Mouse (Mus musculus): ENCODE data around the gene Hnrnpa2b1.

The Hnrnpa2b1 gene

DNA sequence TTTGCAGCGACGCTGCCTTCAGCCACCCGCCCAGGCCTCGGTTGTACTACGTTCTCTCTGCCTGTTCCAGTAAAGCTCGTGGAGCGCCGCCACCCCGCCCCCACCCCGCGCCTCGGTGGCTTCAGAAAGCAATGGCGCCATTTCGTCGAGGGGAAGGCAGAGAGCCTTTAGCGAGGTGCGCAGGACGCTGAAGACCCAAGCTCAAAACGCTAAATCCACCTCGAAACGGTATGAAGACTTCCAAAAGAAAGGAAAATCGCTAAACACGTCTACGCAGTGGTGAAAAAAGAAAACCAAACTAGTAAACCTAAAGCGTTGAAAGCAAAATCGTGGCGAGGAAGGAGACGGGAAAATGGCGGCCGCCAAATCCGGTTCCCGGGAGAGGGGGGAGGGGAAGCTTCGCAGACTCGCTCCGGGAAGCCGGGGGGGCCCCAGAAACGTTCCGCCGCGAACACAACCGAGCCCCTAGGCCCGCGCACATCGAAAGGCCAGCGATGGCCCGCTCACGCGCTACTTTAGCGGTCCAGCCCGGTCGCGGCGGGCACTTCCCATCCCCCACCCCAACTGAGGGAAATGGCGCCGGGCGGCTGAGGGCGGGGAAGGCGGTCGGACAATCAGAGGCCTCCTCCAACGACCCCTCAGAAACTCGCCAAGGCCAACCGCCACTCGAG lies 668 bp downstream of the Hnrnpa2b1 start:
- DNase-seq (ENCODE audit: low read depth), result peak; percentile 63

GRCm38 (mm10) chr6:51467649-51468048 lies 2.0 kb downstream of the Hnrnpa2b1 start:
- DNase-seq (ENCODE audit: low read depth), result no peak

DNA sequence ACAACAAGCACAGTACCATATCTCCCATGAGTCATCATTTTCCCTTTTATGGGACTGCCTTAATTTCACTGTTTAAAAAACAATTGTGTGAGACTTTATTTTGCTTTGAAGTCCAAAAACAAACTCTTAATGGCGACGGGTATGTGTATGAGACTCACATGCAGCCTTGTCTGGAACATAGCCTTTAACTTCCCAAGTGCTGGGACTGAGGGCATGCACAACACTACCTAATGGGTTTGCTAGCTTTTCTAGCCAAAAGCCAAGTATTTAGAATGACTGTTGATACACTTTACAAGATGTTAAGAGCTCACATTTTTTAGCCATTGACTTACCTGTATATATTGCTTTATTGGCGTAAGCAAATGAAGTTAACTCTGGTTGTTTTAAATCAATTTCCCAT lies 9.3 kb downstream of the Hnrnpa2b1 start:
- no peak for DNase-seq (ENCODE audit: low read depth)

DNA sequence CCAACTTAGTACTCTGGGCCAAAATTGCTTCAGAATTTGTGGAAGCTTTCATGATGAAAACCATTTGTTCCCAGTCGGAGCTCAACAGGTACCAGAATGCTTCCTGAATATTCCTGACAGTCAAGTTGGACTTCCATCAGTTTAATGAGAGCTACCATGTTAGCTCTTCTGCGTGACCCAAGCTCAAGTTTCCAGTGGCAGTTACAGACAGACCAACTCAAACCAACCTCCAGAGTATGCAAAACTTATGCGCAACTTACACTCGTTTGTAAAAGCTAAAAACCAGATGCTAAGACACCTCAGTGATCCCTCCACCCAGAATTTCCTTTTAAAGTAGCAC lies 9.7 kb downstream of the Hnrnpa2b1 start:
- no peak for DNase-seq (ENCODE audit: low read depth)

DNA sequence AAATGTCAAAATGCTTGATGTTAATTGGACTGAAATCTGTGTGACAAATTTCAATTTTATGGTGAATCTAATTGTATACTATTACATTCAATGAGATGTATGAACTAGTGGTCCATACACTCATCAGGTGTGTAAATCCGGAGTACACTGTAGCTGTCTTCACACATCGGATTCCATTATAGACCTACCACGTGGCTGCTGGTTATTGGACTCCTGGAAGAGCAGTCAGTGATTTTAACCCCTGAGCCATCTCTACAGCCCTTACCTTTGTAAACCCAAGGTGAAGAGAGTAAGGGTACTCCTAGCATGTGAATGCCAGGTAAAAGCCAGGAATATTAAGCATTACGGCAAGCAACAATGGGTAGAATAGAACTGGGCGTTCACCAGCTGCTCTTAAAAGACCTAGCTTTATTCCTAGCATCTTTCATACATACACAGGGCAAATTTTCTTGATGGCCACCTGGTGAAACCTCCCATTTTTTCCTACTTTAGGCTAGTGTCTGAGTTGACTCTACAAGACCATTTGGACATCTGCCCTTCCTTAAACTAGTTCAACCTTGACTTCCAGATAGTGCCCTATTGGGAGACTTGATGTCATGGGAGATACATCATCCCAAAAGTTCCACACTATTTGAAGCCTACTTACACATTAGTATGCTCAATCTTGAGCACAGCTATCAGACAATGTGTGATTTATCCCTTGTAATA lies 10.2 kb downstream of the Hnrnpa2b1 start:
- no peak for DNase-seq (ENCODE audit: low read depth)

GRCm38 (mm10) chr6:51458925-51459312 lies 10.8 kb downstream of the Hnrnpa2b1 start:
- no peak for DNase-seq (ENCODE audit: low read depth)

- DNase-seq (ENCODE audit: low read depth), result no peak
Observed at GRCm38 (mm10) chr6:51457770-51458387, 11.8 kb downstream of the Hnrnpa2b1 start.

GRCm38 (mm10) chr6:51457283-51457682 lies 12.4 kb downstream of the Hnrnpa2b1 start:
- no peak for DNase-seq (ENCODE audit: low read depth)

GRCm38 (mm10) chr6:51456198-51456597 lies 13.5 kb downstream of the Hnrnpa2b1 start:
- no peak for DNase-seq (ENCODE audit: low read depth)

DNA sequence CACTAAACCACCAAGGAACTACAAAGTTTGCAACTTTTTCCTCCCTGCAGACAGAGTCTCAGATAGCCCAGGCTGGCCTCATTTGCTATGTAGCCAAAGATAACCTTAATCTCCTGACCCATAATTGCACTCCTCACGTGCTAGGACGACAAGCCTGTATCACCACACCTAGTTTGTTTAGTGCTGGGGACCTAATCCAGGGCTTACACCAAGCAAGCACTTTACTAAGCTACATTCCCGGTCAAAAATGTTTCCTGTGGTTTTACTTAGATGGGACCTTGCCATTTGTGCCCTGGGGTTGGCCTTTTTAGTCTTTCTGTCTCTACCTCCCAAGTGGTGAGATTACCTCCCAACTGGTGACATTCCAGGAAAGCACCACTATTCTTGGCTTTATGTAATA lies 14.7 kb downstream of the Hnrnpa2b1 start:
- DNase-seq (ENCODE audit: low read depth), result no peak

DNA sequence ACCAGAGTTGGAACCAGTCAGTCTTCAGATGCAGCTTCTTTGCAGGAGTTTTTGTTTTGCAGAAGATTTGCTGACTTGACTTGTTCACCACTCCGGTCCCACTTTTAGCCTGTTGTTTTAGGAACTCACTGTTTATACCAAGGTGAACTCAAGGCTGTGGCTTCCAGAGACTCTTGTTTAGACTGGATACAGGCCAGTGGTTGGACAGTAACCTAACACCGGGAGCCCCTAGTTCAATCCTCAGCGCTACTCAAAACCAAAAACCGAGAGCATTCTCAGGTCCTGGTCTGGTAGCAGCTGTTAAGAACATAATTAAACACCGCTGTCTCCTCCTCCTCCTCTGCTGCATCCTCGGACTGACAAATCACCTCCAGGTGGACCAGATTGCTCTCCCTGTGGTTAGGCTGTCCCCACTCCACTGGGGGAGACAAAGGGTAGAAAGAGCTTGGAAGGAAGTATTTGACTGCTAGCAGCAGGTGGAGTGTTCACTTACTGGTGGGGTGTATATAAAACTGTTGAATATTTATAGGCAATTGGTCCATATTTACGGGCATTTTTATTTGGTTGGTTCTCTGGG lies 16.7 kb downstream of the Hnrnpa2b1 start:
- no peak for DNase-seq (ENCODE audit: low read depth)

DNA sequence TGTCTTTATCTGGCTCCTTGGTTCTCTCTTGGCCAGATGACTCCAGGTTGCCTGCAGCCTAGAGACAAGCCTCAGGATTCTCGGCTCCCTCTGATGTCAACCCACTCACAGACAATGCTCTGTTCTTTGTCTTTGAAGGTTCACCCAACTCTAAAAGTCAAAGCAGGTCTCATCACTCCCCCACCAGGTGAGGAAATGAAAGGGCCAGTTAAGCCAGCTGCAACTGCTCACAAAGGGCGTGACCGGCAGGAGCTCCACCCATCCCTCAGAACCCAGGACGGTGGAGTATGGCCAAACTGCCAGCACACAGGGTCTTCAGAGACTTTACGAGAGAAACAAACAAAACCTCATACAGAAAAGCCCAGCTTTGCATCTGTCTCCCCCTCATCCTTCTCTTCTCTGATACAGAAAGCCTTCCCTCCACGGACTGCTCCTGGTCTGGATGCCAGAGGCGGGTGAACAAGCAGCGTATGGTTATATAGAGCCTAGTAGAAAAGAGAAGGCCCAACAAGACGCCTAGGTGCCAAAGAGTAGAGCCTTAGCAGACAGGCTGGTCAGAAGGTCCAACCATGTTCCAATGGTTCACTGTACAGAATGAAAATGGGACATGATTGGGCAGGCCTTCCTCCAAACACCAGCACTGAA lies 27.4 kb downstream of the Hnrnpa2b1 start:
- no peak for DNase-seq (ENCODE audit: low read depth)

- no peak for DNase-seq (ENCODE audit: low read depth)
Observed at GRCm38 (mm10) chr6:51438826-51439330, 30.8 kb downstream of the Hnrnpa2b1 start.

DNA sequence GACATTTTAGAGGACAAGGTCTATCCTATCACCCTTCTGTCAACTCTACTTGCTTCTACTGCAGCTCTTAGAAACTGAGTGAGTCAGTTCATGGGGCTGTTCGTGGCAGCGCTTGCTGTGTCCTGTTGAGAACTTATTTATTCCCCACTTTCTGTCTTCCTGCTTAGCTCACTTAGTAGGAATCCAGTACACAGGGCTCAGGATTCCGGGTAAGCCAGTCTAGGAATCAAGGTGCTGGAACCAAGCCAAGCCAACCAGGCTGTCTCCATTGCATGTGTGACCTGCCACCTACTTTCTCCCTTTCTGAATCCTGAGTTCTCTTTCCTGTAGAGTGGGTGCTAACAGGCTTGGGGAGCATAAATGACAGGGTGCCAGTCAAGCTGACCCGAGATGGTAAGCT lies 32.0 kb downstream of the Hnrnpa2b1 start:
- DNase-seq (ENCODE audit: low read depth), result no peak

DNA sequence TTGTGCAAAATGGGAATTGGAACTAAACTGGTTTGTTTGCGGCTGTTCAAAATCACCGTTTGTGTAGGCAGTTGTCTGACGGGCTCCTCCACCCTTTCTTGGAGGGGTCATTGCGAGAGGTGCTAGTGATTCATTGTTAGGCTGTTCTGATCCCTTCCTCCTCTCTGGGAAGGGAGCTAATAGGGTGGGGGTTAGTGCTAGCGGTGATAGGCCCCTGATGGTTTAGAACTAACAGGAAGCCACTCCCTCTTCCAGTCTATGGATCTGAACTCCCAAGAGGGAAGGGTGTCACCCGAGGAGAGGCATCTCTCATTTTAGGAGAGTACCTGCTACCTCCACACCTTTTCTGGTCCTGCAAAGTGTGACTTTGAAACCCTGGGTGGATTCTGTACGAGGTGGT lies 35.4 kb downstream of the Hnrnpa2b1 start:
- no peak for DNase-seq (ENCODE audit: low read depth)

DNA sequence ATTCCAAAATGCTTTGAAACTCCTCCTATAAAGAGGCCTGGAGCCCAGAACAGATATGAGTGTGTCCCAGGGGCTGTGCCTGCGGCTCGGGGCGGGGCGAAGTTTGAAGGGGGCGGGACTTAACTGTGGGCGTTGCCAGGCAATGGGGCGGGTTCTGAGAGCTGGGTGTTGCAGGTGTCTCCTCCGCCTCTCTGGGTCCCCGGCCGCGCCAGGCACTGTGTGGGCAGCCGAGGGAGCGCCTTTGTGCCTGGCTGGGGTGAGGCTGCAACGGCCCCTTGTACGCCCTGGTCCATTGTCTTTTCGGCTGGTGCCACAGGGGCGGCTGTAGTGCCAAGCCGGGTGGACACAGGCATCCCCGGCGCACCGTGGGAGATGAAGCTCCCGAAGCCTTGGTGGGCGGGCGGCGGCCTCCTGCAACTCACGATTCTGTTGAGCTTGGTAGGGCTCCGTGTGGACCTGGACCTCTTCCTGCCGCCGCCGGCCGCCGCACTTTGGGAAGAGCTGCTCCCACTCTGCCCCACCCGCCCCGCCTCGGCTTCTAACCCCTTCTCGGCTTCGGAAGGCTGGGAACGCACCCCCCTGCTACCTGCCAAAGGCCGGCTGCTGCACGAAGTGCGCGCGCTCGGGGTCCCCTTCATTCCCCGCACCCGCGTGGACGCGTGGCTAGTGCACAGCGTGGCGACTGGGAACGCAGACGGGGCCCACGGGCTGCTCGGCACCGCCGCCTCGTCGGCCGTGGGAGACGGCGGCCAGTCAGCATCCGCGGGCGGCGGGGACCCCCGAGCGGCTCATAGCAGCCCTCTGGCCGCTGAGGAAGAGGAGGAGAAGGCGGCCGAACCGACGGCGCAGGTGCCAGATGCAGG lies 36.9 kb downstream of the Hnrnpa2b1 start, which contains the start of gene Nfe2l3:
Gene Nfe2l3 (plus strand): TSS at position 136 of the 863 bp plus-strand sequence.
- peak; percentile 67 for DNase-seq (ENCODE audit: low read depth)

GRCm38 (mm10) chr6:51424537-51424936 lies 45.2 kb downstream of the Hnrnpa2b1 start:
- peak; percentile 33 for DNase-seq (ENCODE audit: low read depth)

GRCm38 (mm10) chr6:51423466-51424122 lies 46.1 kb downstream of the Hnrnpa2b1 start:
- no peak for DNase-seq (ENCODE audit: low read depth)

- DNase-seq (ENCODE audit: low read depth), result no peak
Observed at GRCm38 (mm10) chr6:51417306-51417936, 52.3 kb downstream of the Hnrnpa2b1 start.

DNA sequence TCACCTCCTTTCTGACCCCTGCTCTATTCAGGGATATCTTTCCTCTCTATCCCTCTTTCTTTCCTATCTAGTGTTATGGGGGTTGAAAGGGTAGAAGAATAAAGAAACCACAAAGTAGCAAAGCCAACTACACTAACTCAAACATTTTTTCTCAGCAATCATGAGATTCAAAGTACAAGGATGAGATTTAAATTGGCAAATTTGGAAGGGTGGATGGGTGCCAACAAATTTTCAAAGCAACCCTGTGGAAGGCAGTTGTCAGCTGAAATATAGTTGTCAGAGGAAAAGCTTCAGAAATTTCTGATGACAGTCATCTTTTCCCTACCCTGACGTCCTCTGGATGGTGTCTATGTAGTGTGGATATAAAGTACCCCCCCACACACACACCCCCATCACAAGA lies 53.3 kb downstream of the Hnrnpa2b1 start:
- no peak for DNase-seq (ENCODE audit: low read depth)
